Mouse (Mus musculus) embryonic facial prominence, embryonic 13.5 days (tissue): ENCODE data around the gene BC035044. TPM values are rescaled to one million over a fixed set of nuclear protein-coding genes. Genes with fewer than 3 reads are reported as not detected.
A peak's percentile ranks its signal among the peaks of the same experiment; 100 is the strongest.

Experiments
- ATAC-seq: fragments of 200-750 bp; cut with Nextera tagmentation; 2 replicates; pipeline ENCODE4 v1.8.0; 2017; ENCODE audit warnings: low read depth; ENCODE audit not compliant: insufficient number of reproducible peaks, insufficient read depth, low FRiP score, low TSS enrichment
- H3K27ac ChIP-seq: fragments of 300-500 bp; sonication (generic); 2 replicates; pipeline ENCODE4 v1.5.1; 2015; ENCODE audit warnings: moderate library complexity, mild to moderate bottlenecking, inconsistent platforms
- H3K27me3 ChIP-seq: fragments of 300-500 bp; sonication (generic); 2 replicates; pipeline ENCODE4 v1.6.1; 2015; ENCODE audit warnings: mild to moderate bottlenecking, inconsistent platforms
- H3K36me3 ChIP-seq: fragments of 300-500 bp; sonication (generic); 2 replicates; pipeline ENCODE4 v1.6.1; 2015; ENCODE audit warnings: mild to moderate bottlenecking, inconsistent platforms
- H3K4me1 ChIP-seq: fragments of 300-500 bp; sonication (generic); 2 replicates; pipeline ENCODE4 v1.6.1; 2015; ENCODE audit warnings: inconsistent platforms
- H3K4me2 ChIP-seq: fragments of 300-500 bp; sonication (generic); 2 replicates; pipeline ENCODE4 v1.6.1; 2015; ENCODE audit warnings: moderate library complexity, mild to moderate bottlenecking, inconsistent platforms
- H3K4me3 ChIP-seq: fragments of 300-500 bp; sonication (generic); 2 replicates; pipeline ENCODE4 v1.5.1; 2015; ENCODE audit warnings: mild to moderate bottlenecking, inconsistent platforms
- H3K9ac ChIP-seq: fragments of 300-500 bp; sonication (generic); 2 replicates; pipeline ENCODE4 v1.6.1; 2015; ENCODE audit warnings: mild to moderate bottlenecking, inconsistent platforms
- H3K9me3 ChIP-seq: fragments of 300-500 bp; sonication (generic); 2 replicates; pipeline ENCODE4 v1.6.1; 2016; ENCODE audit warnings: inconsistent platforms
- WGBS: fragments of 180-500 bp; shearing (Covaris S2); methylation state at CpG from one replicate; pipeline ENCODE4 v1.1.7; 2015; ENCODE audit warnings: mixed read lengths; 5-methylcytosine and 5-hydroxymethylcytosine counted together
- polyA plus RNA-seq: library from polyadenylated mRNA; unstranded; fragments of >200 nt; fragmentation: Nextera tagmentation; extraction: Ambion mirVana; gene quantifications from 2 replicates; pipeline ENCODE4 v1.2.1, GENCODE M21; 2015

The BC035044 gene
- polyA plus RNA-seq, 1 experiment from 2014 or later = 0.90 TPM

DNA sequence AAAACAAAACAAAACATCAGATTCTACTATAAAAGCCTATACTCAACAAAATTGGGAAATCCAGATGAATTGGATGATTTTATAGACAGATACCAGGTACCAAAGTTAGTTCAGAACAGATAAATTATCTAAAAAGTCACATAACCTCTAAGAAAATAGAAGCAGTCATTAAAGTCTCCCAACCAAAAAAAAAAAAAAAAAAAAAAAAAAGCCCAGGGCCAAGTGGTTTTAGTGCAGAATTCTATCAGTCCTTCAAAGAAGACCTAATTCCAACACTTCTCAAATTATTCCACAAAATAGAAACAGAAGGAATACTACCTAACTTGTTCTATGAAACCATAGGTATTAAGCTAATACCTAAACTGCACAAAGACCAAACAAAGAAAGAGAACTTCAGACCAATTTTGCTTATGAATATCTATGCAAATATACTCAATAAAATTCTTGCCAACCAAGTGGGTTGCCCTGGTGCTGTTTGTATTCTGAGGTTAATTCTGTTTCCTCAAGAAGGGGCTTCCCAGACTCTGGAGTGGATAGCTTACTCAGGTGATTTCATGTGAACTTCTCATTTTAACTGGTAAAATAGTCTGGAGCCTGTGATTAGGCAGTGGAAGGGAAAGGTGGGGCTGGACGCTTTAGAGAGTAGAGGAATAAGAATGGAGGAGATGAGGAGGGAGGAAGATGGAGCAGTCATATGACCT, 18.9 kb downstream of the BC035044 start:
- H3K4me2 ChIP-seq = no peak overlapping the region
- no peak overlapping the region for H3K9ac ChIP-seq
- no peaks in the 10 kb centered on the region for H3K4me1 ChIP-seq
- no peak overlapping the region for H3K27ac ChIP-seq
- no peak for ATAC-seq
- H3K36me3 ChIP-seq = no peaks in the 10 kb centered on the region
- H3K9me3 ChIP-seq = peaks cover 4% of the 10 kb centered on the region
- WGBS = 87% methylated on average over 1 of the region's 1 CpGs
- H3K4me3 ChIP-seq = no peak overlapping the region
- no peaks in the 10 kb centered on the region for H3K27me3 ChIP-seq

DNA sequence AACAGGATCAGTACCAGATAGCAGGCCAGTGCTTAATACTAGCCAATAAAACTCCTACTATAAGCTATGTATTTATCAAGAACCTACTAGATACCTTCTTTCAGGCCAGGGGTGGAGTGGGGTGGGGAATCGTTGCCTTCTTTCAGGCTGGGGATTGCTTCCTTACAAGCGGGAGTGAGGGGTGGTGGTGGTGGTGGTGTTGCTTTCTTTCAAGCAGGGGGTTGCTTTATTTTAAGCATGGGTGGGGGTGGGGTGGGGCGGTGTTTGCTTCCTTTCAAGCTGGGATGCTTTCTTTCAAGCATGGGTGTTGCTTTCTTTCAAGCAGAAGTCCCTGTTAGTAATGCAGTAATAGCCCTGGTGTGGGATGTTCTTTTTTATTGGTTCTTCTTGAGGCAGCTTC, 22.1 kb downstream of the BC035044 start:
- ATAC-seq = no peak
- Histone ChIP-seq H3K4me2 (no peak overlapping the region), H3K27me3 (no peaks in the 10 kb centered on the region), H3K4me1 (no peaks in the 10 kb centered on the region), H3K9ac (no peak overlapping the region), H3K9me3 (no peaks in the 10 kb centered on the region), H3K27ac (no peak overlapping the region), H3K4me3 (no peak overlapping the region), H3K36me3 (no peaks in the 10 kb centered on the region)
- WGBS = 31% methylated on average over 3 of the region's 3 CpGs

DNA sequence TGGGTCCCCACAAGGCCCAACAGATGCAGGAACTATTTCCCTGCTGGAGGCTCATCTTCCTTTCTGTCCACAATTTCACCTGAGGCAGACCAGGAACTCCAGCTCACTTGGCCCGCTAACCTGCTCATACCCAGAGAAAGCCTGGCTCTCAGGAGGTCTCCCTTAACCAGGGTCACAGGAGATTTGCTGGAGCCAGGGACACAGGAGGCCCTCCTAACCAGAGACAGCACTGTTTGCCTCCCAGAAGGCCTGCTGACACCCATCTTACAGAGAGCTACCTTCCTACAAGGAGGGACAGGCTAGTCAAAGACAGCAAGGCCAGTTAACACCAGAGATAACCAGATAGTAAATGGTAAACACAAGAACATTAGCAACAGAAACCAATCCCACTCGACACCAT, 33.0 kb downstream of the BC035044 start:
- Histone ChIP-seq H3K27ac (no peak overlapping the region), H3K4me3 (no peak overlapping the region), H3K27me3 (no peaks in the 10 kb centered on the region), H3K4me2 (no peak overlapping the region), H3K9ac (no peak overlapping the region), H3K9me3 (no peaks in the 10 kb centered on the region), H3K4me1 (no peaks in the 10 kb centered on the region), H3K36me3 (no peaks in the 10 kb centered on the region)
- ATAC-seq = no peak
- 78% methylated on average over 2 of the region's 2 CpGs for WGBS

DNA sequence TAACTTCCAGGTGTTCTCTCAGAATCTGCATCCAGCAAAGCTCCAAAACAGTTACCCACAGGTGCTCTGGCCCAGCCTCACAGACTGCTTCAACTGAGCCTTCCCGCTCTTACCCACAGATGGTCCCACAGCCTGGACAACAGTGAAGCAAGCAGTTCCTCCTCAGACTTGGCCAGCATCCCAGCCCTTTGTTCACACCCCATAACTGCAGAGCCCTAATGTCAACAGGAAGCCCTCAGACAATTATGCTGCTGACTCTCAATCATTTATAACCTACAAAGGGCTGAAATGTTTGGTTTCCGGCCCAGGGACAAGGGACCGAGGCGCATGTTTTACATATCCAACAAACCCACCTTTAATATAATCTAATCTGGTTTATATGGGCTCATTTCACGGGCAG, 34.7 kb downstream of the BC035044 start:
- no peak for ATAC-seq
- Histone ChIP-seq H3K4me1 (no peaks in the 10 kb centered on the region), H3K27ac (no peak overlapping the region), H3K4me2 (no peak overlapping the region), H3K4me3 (no peak overlapping the region), H3K9ac (no peak overlapping the region), H3K27me3 (no peaks in the 10 kb centered on the region), H3K36me3 (no peaks in the 10 kb centered on the region), H3K9me3 (no peaks in the 10 kb centered on the region)
- 71% methylated on average over 5 of the region's 5 CpGs for WGBS

DNA sequence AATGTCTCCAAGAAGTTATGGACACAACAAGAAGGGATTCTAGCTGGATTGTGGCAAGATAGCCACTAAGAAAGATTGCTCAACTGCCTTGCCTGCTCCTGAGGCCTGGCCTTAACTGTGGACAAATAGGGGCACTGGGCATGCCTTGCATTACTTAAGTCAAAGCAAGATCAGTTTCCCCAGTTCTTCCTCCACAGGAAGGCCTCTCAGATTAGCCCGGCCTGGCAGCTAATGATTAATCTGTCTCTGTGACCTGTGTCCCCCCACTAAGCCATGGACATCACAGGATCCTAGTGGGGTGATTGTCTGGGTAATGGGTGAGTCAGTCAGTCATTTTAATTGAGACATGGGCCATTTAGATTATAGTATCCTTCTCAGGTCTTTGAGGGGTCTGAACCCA, 35.4 kb downstream of the BC035044 start:
- H3K4me1 ChIP-seq = no peaks in the 10 kb centered on the region
- no peak for ATAC-seq
- WGBS = 81% methylated on average over 1 of the region's 1 CpGs
- no peak overlapping the region for H3K27ac ChIP-seq
- H3K9ac ChIP-seq = no peak overlapping the region
- no peaks in the 10 kb centered on the region for H3K9me3 ChIP-seq
- H3K4me3 ChIP-seq = no peak overlapping the region
- H3K27me3 ChIP-seq = no peaks in the 10 kb centered on the region
- no peaks in the 10 kb centered on the region for H3K36me3 ChIP-seq
- no peak overlapping the region for H3K4me2 ChIP-seq

DNA sequence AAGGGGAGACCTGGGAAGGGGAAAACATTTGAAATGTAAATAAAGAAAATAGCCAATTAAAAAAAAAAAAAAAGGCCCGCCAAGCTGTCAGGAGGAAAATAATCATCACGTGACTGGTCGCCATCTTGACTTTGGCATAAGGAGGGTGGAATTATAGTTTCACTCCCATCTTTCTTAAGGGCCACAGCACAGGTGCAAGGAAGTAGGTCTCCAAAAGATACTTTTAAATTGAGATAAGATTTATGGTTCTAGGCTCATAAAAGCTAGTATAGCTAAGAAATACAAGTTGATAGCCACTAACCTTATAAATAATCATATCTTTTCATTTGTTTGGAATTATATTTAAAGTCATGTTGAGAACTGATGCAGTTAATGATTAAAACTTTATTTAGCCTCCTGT, 36.0 kb downstream of the BC035044 start:
- Histone ChIP-seq H3K4me1 (no peaks in the 10 kb centered on the region), H3K9me3 (no peaks in the 10 kb centered on the region), H3K27me3 (no peaks in the 10 kb centered on the region), H3K9ac (no peak overlapping the region), H3K4me2 (no peak overlapping the region), H3K27ac (no peak overlapping the region), H3K36me3 (no peaks in the 10 kb centered on the region), H3K4me3 (no peak overlapping the region)
- ATAC-seq = no peak
- WGBS = 95% methylated on average over 3 of the region's 3 CpGs

DNA sequence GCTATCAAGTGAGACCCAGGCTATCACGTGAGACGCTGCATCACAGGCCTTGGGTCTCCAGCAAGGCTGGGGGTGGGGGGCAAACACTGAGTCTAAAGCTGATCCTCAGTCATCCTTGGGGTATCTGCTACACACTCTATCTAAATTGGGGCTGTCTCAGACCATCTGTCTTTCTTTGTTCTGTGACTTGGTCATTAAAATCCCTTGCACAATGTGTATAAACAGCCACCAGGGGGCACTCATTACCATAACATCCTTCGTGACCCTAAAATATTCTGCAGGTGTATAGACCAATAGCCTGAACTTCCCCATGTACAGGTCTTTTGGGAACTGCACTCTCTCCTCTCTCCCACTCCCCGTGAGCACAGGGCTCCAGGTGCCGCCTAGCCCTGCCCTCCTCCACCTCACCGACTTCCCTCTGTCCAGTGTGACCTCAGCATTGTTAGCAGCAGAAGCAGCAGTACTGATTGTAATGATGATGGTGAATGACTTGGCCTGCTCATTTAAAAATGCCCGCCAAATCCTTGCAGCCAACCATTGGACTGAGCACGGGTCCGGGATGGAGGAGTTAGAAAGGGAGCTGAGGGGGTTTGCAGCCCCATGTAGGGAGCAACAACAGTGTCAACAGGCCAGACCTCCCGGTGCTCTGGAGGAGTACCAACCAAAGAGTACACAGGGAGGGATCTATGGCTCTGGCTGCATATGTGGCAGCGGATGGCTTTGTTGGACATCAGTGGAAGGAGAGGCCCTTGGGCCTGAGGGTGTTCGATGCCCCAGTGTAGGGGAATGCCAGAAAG, 36.7 kb downstream of the BC035044 start:
- Histone ChIP-seq H3K9ac (no peak overlapping the region), H3K4me2 (0 out of 2 replicates have a peak overlapping the region, but pooled peaks have one; percentile 21), H3K9me3 (no peaks in the 10 kb centered on the region), H3K27ac (no peak overlapping the region), H3K4me3 (no peak overlapping the region), H3K4me1 (no peaks in the 10 kb centered on the region), H3K36me3 (no peaks in the 10 kb centered on the region), H3K27me3 (no peaks in the 10 kb centered on the region)
- 45% methylated on average over 12 of the region's 12 CpGs for WGBS
- ATAC-seq = peak; percentile 65; the same call in 1 of the 2 replicates

DNA sequence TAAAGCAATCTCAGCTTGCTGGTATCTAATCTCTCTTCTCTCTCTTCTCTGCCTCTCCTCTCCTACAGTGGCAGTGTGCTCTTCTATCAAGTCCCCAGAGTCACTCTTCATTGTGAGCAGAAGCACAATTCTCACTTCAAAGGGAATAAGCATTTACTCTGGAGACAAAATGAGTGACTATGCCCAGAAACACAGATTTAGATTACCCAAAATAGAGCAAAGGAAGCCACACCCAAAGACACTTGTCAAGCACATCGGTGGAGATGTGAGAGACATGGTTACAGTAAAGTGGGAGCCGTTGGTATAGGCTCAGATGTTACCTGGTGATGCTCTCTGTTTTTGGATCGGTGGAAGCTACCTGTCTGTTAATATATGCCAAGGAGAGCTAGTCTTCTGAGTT, 38.2 kb downstream of the BC035044 start:
- no peak overlapping the region for H3K4me3 ChIP-seq
- no peak for ATAC-seq
- no peak overlapping the region for H3K9ac ChIP-seq
- no peak overlapping the region for H3K27ac ChIP-seq
- WGBS = 86% methylated on average over 3 of the region's 3 CpGs
- no peaks in the 10 kb centered on the region for H3K4me1 ChIP-seq
- no peaks in the 10 kb centered on the region for H3K27me3 ChIP-seq
- no peaks in the 10 kb centered on the region for H3K9me3 ChIP-seq
- no peaks in the 10 kb centered on the region for H3K36me3 ChIP-seq
- H3K4me2 ChIP-seq = no peak overlapping the region

DNA sequence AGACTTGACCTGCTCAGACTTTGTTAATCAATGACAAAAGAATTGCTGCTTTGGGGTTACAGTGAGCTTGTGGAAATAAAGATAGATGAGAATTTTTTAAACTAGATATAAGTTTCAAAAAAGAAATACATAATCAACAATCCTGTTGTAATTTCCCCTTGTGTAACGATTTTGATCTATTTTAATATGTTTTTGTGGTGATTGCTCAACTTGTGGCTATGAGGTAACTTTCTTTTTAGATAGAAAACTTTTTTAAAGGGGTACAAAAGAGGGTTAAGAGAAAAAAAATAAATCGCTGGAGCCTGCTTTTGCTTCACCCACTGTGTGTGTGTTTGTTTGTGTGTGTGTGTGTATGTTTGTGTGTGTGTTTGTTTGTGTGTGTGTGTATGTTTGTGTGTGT, 39.8 kb downstream of the BC035044 start:
- no peaks in the 10 kb centered on the region for H3K9me3 ChIP-seq
- H3K36me3 ChIP-seq = no peaks in the 10 kb centered on the region
- H3K9ac ChIP-seq = no peak overlapping the region
- no peak overlapping the region for H3K4me3 ChIP-seq
- no peak for ATAC-seq
- H3K27ac ChIP-seq = no peak overlapping the region
- H3K4me1 ChIP-seq = no peaks in the 10 kb centered on the region
- no peaks in the 10 kb centered on the region for H3K27me3 ChIP-seq
- H3K4me2 ChIP-seq = no peak overlapping the region
- WGBS = 82% methylated on average over 2 of the region's 2 CpGs

DNA sequence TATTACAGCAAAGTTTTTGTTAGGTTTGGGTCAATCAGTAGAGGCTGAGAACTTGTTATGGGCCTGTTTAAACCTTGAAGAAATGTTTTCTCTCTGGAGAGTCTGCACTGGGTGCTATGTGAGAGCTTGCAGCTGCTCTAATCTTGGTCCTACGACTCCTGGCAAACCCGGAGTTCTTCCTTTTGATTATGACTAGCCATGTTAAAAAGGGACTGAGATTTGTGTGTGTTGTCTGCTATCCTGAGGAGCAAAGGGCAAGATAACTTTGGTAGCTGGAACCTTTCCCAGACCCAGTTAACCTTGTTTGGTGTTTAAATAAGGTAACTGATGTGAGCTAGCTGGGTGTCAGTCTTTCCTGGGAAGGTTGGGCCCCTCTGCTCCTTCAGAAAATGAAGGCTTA, 40.3 kb downstream of the BC035044 start:
- WGBS = 72% methylated on average over 2 of the region's 2 CpGs
- Histone ChIP-seq H3K4me1 (no peaks in the 10 kb centered on the region), H3K4me2 (no peak overlapping the region), H3K4me3 (no peak overlapping the region), H3K9me3 (no peaks in the 10 kb centered on the region), H3K27me3 (no peaks in the 10 kb centered on the region), H3K36me3 (no peaks in the 10 kb centered on the region), H3K9ac (no peak overlapping the region), H3K27ac (no peak overlapping the region)
- no peak for ATAC-seq

DNA sequence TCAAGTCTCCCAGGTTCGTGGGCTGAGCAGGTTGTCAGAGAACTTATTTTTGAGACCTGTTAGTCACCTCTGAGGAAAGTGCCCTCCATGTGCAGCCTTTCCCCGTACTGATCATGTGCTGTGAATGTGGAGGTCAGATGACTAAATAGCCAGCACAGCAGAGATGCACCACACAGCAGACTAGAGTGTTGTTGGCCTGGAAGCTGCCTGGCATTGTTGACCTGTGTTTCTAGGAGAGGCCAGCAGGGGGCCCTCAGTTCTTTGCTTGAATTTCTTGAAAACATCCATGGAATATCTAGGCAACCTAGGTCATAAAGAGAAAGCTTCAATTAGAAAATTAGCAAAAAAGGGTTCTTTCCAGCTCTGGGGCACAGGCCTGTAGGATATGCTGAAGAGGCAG, 41.0 kb downstream of the BC035044 start:
- no peaks in the 10 kb centered on the region for H3K9me3 ChIP-seq
- H3K4me1 ChIP-seq = no peaks in the 10 kb centered on the region
- H3K4me3 ChIP-seq = no peak overlapping the region
- no peak overlapping the region for H3K27ac ChIP-seq
- no peak overlapping the region for H3K4me2 ChIP-seq
- H3K36me3 ChIP-seq = no peaks in the 10 kb centered on the region
- no peak overlapping the region for H3K9ac ChIP-seq
- ATAC-seq = no peak
- 56% methylated on average over 2 of the region's 2 CpGs for WGBS
- H3K27me3 ChIP-seq = no peaks in the 10 kb centered on the region

DNA sequence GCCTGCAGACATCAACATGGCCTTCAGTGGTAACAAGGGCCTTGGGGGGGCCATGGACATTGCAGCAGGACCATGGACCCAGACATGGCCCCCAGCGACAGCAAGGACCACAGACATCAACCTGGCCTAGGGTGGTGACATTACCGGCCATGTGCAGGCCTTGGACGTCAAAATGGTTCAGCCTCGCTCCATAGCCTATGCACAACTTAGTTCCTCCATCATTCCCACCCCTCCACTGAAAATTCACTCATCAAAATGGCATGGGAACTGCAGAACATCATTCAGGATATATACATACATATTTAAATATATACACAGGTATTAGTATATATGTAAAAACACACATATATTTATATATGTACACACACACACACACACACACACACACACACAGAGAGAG, 43.5 kb downstream of the BC035044 start:
- WGBS = 91% methylated on average over 4 of the region's 4 CpGs
- Histone ChIP-seq H3K9me3 (no peaks in the 10 kb centered on the region), H3K36me3 (no peaks in the 10 kb centered on the region), H3K9ac (no peak overlapping the region), H3K4me3 (no peak overlapping the region), H3K27me3 (no peaks in the 10 kb centered on the region), H3K4me2 (no peak overlapping the region), H3K27ac (no peak overlapping the region), H3K4me1 (peaks cover 3% of the 10 kb centered on the region; the same call in 1 of the 2 replicates)
- no peak for ATAC-seq
